Mouse (Mus musculus) C2C12 (cell line): ENCODE results near the gene Gm10260. TPM values are rescaled to one million over a fixed set of nuclear protein-coding genes. Genes with fewer than 3 reads are reported as not detected.

Experiments used
- H3K27me3 ChIP-seq: one replicate; pipeline ENCODE4 v1.6.1; 2011; ENCODE audit not compliant: control insufficient read depth, insufficient read depth, insufficient read length
- H3K36me3 ChIP-seq: one replicate; pipeline ENCODE4 v1.6.1; 2011; ENCODE audit not compliant: control insufficient read depth, insufficient read depth
- H3K4me3 ChIP-seq: one replicate; pipeline ENCODE4 v1.5.1; 2011; ENCODE audit warnings: mild to moderate bottlenecking, control low read depth; ENCODE audit not compliant: poor library complexity, insufficient read depth, severe bottlenecking
- H3K79me2 ChIP-seq: one replicate; pipeline ENCODE4 v1.6.1; 2011; ENCODE audit not compliant: control insufficient read depth, insufficient read depth
- H3K79me3 ChIP-seq: one replicate; pipeline ENCODE4 v1.6.1; 2011; ENCODE audit warnings: low read depth, control low read depth
- H3ac ChIP-seq: one replicate; pipeline ENCODE3; 2011; ENCODE audit warnings: low read depth; ENCODE audit not compliant: control insufficient read depth, insufficient read length
- CEBPB ChIP-seq: IDR thresholded peaks from one replicate; pipeline ENCODE4 v1.6.1; 2011; ENCODE audit warnings: low read depth, mild to moderate bottlenecking, control low read depth, moderate library complexity
- CTCF ChIP-seq: IDR thresholded peaks from one replicate; pipeline ENCODE4 v1.5.1; 2011; ENCODE audit not compliant: control insufficient read depth, insufficient read depth, insufficient read length
- FOSL1 ChIP-seq: IDR thresholded peaks from one replicate; pipeline ENCODE4 v1.8.0; 2011; ENCODE audit warnings: mild to moderate bottlenecking, low read length; ENCODE audit not compliant: poor library complexity, insufficient read depth, severe bottlenecking
- MAX ChIP-seq: IDR thresholded peaks from one replicate; pipeline ENCODE4 v1.6.1; 2011; ENCODE audit warnings: mild to moderate bottlenecking, control low read depth
- MYOD1 ChIP-seq: IDR thresholded peaks from one replicate; pipeline ENCODE4 v1.6.1; 2011; ENCODE audit warnings: low read depth; ENCODE audit not compliant: control insufficient read depth, insufficient read length
- MYOG ChIP-seq: IDR thresholded peaks from one replicate; pipeline ENCODE4 v1.6.1; 2011; ENCODE audit not compliant: control insufficient read depth, insufficient read length; ENCODE audit errors: extremely low read depth
- USF1 ChIP-seq: IDR thresholded peaks from one replicate; pipeline ENCODE4 v1.6.1; 2011; ENCODE audit warnings: low read depth, mild to moderate bottlenecking, control low read depth, moderate library complexity
- polyA plus RNA-seq: library from polyadenylated mRNA; unstranded; fragments of >200 nt; fragmentation: generic; extraction: Trizol; gene quantifications from one replicate; pipeline ENCODE4 v1.2.1, GENCODE M21; 2012; ENCODE audit warnings: missing spikeins

The Gm10260 gene
- polyA plus RNA-seq, 1 experiment = 5,339 TPM

DNA sequence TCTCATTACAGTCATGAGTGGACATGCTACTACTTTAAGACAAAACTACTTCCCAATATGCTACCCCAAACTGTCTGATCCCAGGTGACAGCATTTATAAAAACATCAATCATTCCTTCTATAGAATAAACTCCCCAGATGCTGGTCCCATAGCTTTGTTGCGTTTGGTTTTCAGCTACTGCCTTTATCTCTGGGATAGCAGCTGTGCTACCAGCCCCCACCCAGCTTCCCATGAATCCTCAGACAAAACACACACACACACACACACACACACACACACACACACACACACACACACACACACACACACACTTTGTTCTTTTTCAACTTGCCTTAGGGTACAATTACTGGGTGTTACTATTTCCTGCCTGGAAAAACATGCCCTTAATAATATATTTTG is 33.5 kb upstream of the Gm10260 start:
- TF ChIP-seq MYOD1 (no peak), USF1 (no peak), CTCF (no peak), CEBPB (no peak), MAX (no peak)
- Histone ChIP-seq H3K79me2 (no peaks in the 10 kb centered on the region), H3K4me3 (no peak overlapping the region), H3K27me3 (no peaks in the 10 kb centered on the region), H3K79me3 (no peaks in the 10 kb centered on the region), H3ac (no peak overlapping the region), H3K36me3 (no peaks in the 10 kb centered on the region)

GRCm38 (mm10) chr13:97791664-97792063 is 31.2 kb upstream of the Gm10260 start:
- TF ChIP-seq CTCF = no peak
- no peak for TF ChIP-seq CEBPB
- TF ChIP-seq USF1 = no peak
- no peak for TF ChIP-seq MAX
- TF ChIP-seq MYOG = no peak
- no peak for TF ChIP-seq FOSL1
- no peak for TF ChIP-seq MYOD1
- no peak overlapping the region for H3ac ChIP-seq
- H3K27me3 ChIP-seq = no peaks in the 10 kb centered on the region
- H3K36me3 ChIP-seq = no peaks in the 10 kb centered on the region
- no peaks in the 10 kb centered on the region for H3K79me3 ChIP-seq
- H3K4me3 ChIP-seq = no peak overlapping the region
- no peaks in the 10 kb centered on the region for H3K79me2 ChIP-seq

DNA sequence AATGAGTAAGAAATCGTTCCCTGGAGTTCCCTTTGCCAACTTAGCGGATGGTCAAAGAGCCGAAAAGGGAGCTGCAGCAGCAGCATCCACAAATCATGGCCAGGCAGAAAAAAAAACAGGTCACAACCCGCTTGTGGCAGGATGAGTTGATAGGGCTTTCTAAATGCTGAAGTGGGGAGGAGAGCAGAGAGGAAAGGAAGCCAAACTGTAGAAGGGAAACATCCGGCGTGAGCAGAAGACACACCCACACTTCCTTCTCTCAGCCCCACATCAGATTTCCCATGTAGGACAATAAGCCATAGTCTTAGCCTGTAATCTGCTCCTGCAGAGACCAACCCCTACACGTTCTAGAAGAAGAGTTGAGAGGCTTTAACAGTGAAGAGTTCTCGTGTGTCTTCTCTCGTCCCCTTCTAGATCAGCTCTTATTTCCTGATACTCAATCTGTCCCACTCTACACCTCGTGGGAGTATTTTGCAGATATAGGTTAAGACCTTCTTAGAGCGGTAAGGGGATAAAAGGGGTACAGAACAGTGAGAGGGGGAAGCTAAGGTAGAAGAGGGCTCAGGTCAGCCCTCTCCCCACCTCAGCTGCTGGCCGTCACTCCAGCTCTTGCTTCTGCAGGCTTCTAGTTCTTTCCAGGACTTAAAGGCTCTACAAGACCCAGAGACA is 29.5 kb upstream of the Gm10260 start:
- no peaks in the 10 kb centered on the region for H3K79me2 ChIP-seq
- no peaks in the 10 kb centered on the region for H3K79me3 ChIP-seq
- TF ChIP-seq CEBPB (no peak), FOSL1 (no peak), MAX (no peak)
- no peak overlapping the region for H3ac ChIP-seq
- no peak overlapping the region for H3K4me3 ChIP-seq
- H3K36me3 ChIP-seq = no peaks in the 10 kb centered on the region
- H3K27me3 ChIP-seq = no peaks in the 10 kb centered on the region

DNA sequence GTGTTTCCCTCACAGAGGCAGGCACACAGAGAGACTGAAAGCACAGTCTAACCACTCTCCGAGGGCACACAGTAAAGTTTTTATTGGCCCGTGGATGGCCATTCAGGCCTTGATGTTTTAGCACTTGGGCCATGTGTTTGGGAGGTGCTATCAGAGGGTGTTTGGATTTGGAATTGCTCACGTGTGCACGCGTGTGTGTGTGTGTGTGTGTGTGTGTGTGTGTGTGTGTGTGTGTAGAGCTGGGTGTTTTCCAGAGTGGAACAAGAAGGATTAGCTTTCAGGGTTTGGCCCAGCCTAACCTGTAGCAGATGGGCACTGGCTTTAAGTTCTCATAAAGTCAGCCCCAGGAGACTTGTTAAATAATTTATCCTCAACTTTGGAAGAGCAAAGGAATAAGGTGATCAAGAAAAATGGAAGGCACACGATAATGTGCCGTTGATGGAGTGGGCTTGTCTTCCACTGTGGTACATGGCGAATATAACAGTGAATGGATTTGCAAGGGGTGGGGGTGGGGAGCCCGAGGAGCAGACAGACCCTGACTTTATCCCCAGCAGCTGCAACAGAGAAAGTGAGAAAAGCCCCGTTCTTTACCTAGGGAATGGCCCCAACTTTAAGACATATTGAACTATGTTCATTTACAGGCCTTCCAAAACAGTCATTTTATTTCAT is 24.9 kb upstream of the Gm10260 start:
- Histone ChIP-seq H3K36me3 (no peaks in the 10 kb centered on the region), H3ac (no peak overlapping the region), H3K79me3 (no peaks in the 10 kb centered on the region), H3K27me3 (no peaks in the 10 kb centered on the region), H3K4me3 (no peak overlapping the region), H3K79me2 (no peaks in the 10 kb centered on the region)
- TF ChIP-seq MAX (no peak), CEBPB (no peak), USF1 (no peak), FOSL1 (no peak), MYOD1 (no peak), MYOG (no peak), CTCF (no peak)

- Histone ChIP-seq H3K36me3 (no peaks in the 10 kb centered on the region), H3K79me3 (no peaks in the 10 kb centered on the region), H3K4me3 (no peak overlapping the region), H3K27me3 (no peaks in the 10 kb centered on the region), H3K79me2 (no peaks in the 10 kb centered on the region), H3ac (no peak overlapping the region)
- TF ChIP-seq CTCF = no peak
- no peak for TF ChIP-seq MYOD1
- TF ChIP-seq CEBPB = no peak
- TF ChIP-seq FOSL1 = no peak
- no peak for TF ChIP-seq MAX
- no peak for TF ChIP-seq USF1
- TF ChIP-seq MYOG = no peak
Observed at GRCm38 (mm10) chr13:97783423-97784143, 23.2 kb upstream of the Gm10260 start.
